Mouse (Mus musculus) lung, embryonic 14.5 days (tissue): ENCODE data around the gene Nsmce4a. TPM values are rescaled to one million over a fixed set of nuclear protein-coding genes. Genes with fewer than 3 reads are reported as not detected.
A peak's percentile ranks its signal among the peaks of the same experiment; 100 is the strongest.

Experiments
- ATAC-seq: fragments of 200-750 bp; cut with Nextera tagmentation; 2 replicates; pipeline ENCODE4 v1.8.0; 2017; ENCODE audit warnings: mild to moderate bottlenecking, moderate TSS enrichment, moderate library complexity; ENCODE audit not compliant: insufficient read depth
- DNase-seq: peaks from one replicate; pipeline ENCODE4 v3.0.0-alpha.2; 2015
- H3K27ac ChIP-seq: fragments of 300-500 bp; sonication (generic); 2 replicates; pipeline ENCODE4 v1.5.1; 2014; ENCODE audit warnings: low read depth, mild to moderate bottlenecking, moderate library complexity
- H3K27me3 ChIP-seq: fragments of 300-500 bp; sonication (generic); 2 replicates; pipeline ENCODE4 v1.6.1; 2014; ENCODE audit warnings: low read length, control low read depth; ENCODE audit not compliant: insufficient read depth
- H3K36me3 ChIP-seq: fragments of 300-500 bp; sonication (generic); 2 replicates; pipeline ENCODE4 v1.6.1; 2014; ENCODE audit warnings: control low read depth; ENCODE audit not compliant: insufficient read depth
- H3K4me1 ChIP-seq: fragments of 300-500 bp; sonication (generic); 2 replicates; pipeline ENCODE4 v1.6.1; 2014; ENCODE audit warnings: antibody characterized with exemption, control low read depth; ENCODE audit not compliant: insufficient read depth
- H3K4me2 ChIP-seq: fragments of 300-500 bp; sonication (generic); 2 replicates; pipeline ENCODE4 v1.6.1; 2014; ENCODE audit warnings: mild to moderate bottlenecking
- H3K4me3 ChIP-seq: fragments of 300-500 bp; sonication (generic); 2 replicates; pipeline ENCODE4 v1.5.1; 2014; ENCODE audit warnings: low read depth, low read length
- H3K9ac ChIP-seq: fragments of 300-500 bp; sonication (generic); 2 replicates; pipeline ENCODE4 v1.6.1; 2014
- H3K9me3 ChIP-seq: fragments of 300-500 bp; sonication (generic); 2 replicates; pipeline ENCODE4 v1.6.1; 2016; ENCODE audit warnings: low read depth, low read length, control low read depth
- CTCF ChIP-seq: IDR thresholded peaks from 2 replicates; pipeline ENCODE4 v1.5.1; 2016; ENCODE audit warnings: antibody characterized with exemption, low read depth
- WGBS: fragments of 180-500 bp; shearing (Covaris S2); extraction: QIAGEN DNeasy Blood & Tissue Kit; methylation state at CpG from one replicate; pipeline ENCODE4 v1.1.7; 2014; 5-methylcytosine and 5-hydroxymethylcytosine counted together
- polyA plus RNA-seq: library from polyadenylated mRNA; unstranded; fragments of >200 nt; fragmentation: Nextera tagmentation; extraction: Ambion mirVana; gene quantifications from 2 replicates; pipeline ENCODE4 v1.2.1, GENCODE M21; 2014

The Nsmce4a gene
- polyA plus RNA-seq, 1 experiment from 2014 or later = 192 TPM

- H3K9ac ChIP-seq = peak overlapping the region; percentile 92
- WGBS = under 1% methylated on average over 89 of the region's 90 CpGs
- peak overlapping the region; percentile 84 for H3K4me2 ChIP-seq
- peak overlapping the region; percentile 95 for H3K27ac ChIP-seq
- DNase-seq (peak; percentile 100), ATAC-seq (peak; percentile 98)
- no peak for TF ChIP-seq CTCF
- no peaks in the 10 kb centered on the region for H3K27me3 ChIP-seq
- no peaks in the 10 kb centered on the region for H3K9me3 ChIP-seq
- 0 out of 2 replicates have a peak, but pooled peaks cover 9% of the 10 kb centered on the region for H3K36me3 ChIP-seq
- peak overlapping the region; percentile 75 for H3K4me3 ChIP-seq
- H3K4me1 ChIP-seq = peaks cover 4% of the 10 kb centered on the region; the same call in 1 of the 2 replicates
These were observed 53.5 kb downstream of the Nsmce4a start for GRCm38 (mm10) chr7:130519096-130520048.

- DNase-seq = peak; percentile 72
- ATAC-seq = no peak
- Histone ChIP-seq H3K27me3 (no peaks in the 10 kb centered on the region), H3K4me1 (peaks cover 4% of the 10 kb centered on the region; the same call in 1 of the 2 replicates), H3K9me3 (no peaks in the 10 kb centered on the region), H3K4me2 (peak overlapping the region; percentile 84), H3K4me3 (peak overlapping the region; percentile 75), H3K36me3 (peaks cover 16% of the 10 kb centered on the region; the same call in 1 of the 2 replicates), H3K27ac (peak overlapping the region; percentile 95), H3K9ac (peak overlapping the region; percentile 92)
- 22% methylated on average over 26 of the region's 26 CpGs for WGBS
- no peak for TF ChIP-seq CTCF
These were observed 54.5 kb downstream of the Nsmce4a start for GRCm38 (mm10) chr7:130518213-130519095.

GRCm38 (mm10) chr7:130510243-130510642, 62.7 kb downstream of the Nsmce4a start:
- peaks cover 77% of the 10 kb centered on the region for H3K36me3 ChIP-seq
- 93% methylated on average over 5 of the region's 5 CpGs for WGBS

GRCm38 (mm10) chr7:130503006-130503405, 69.9 kb downstream of the Nsmce4a start:
- no peak overlapping the region for H3K9ac ChIP-seq
- no peak for DNase-seq
- no peak for ATAC-seq
- H3K36me3 ChIP-seq = peaks cover 65% of the 10 kb centered on the region
- H3K27me3 ChIP-seq = no peaks in the 10 kb centered on the region
- no peaks in the 10 kb centered on the region for H3K9me3 ChIP-seq
- TF ChIP-seq CTCF = no peak
- H3K4me2 ChIP-seq = no peak overlapping the region
- no peak overlapping the region for H3K27ac ChIP-seq
- no peak overlapping the region for H3K4me3 ChIP-seq
- WGBS = 93% methylated on average over 5 of the region's 5 CpGs
- no peaks in the 10 kb centered on the region for H3K4me1 ChIP-seq

More at GRCm38 (mm10) chr7:130510243-130510642, 62.7 kb downstream of the Nsmce4a start:
- H3K9ac ChIP-seq = no peak overlapping the region
- H3K9me3 ChIP-seq = no peaks in the 10 kb centered on the region
- no peak overlapping the region for H3K4me2 ChIP-seq
- no peaks in the 10 kb centered on the region for H3K27me3 ChIP-seq
- DNase-seq = no peak
- TF ChIP-seq CTCF = no peak
- H3K4me3 ChIP-seq = no peak overlapping the region
- H3K4me1 ChIP-seq = no peaks in the 10 kb centered on the region
- H3K27ac ChIP-seq = no peak overlapping the region
- ATAC-seq = no peak

- H3K4me1 ChIP-seq = no peaks in the 10 kb centered on the region
- H3K9ac ChIP-seq = no peak overlapping the region
- ATAC-seq (no peak), DNase-seq (no peak)
- no peak overlapping the region for H3K4me2 ChIP-seq
- H3K9me3 ChIP-seq = no peaks in the 10 kb centered on the region
- 74% methylated on average over 1 of the region's 1 CpGs for WGBS
- no peak overlapping the region for H3K4me3 ChIP-seq
- TF ChIP-seq CTCF = no peak
- H3K36me3 ChIP-seq = peaks cover 56% of the 10 kb centered on the region
- H3K27me3 ChIP-seq = no peaks in the 10 kb centered on the region
- H3K27ac ChIP-seq = no peak overlapping the region
These were observed 71.4 kb downstream of the Nsmce4a start for GRCm38 (mm10) chr7:130501499-130501898.

GRCm38 (mm10) chr7:130493346-130493745, 79.6 kb downstream of the Nsmce4a start:
- H3K4me2 ChIP-seq = no peak overlapping the region
- no peaks in the 10 kb centered on the region for H3K4me1 ChIP-seq
- H3K36me3 ChIP-seq = peaks cover 15% of the 10 kb centered on the region
- no peak overlapping the region for H3K9ac ChIP-seq
- 75% methylated on average over 3 of the region's 3 CpGs for WGBS
- TF ChIP-seq CTCF = no peak
- H3K27ac ChIP-seq = no peak overlapping the region
- H3K9me3 ChIP-seq = no peaks in the 10 kb centered on the region
- DNase-seq = no peak
- no peak for ATAC-seq
- H3K27me3 ChIP-seq = no peaks in the 10 kb centered on the region
- H3K4me3 ChIP-seq = no peak overlapping the region
